ENCODE assay signal across 29 mouse cellular contexts in genomic region chr4:153074590-153074989, GRCm38 (mm10).
"Had no signal": no experiment of that assay in that cellular context is flagged by ENCODE, and none has a peak within 500 bp of the region (broad histone marks: within the 10 kb centered on the region; RNA-seq: fewer than 3 reads in every experiment).

No protein-coding gene starts in this region.

- ATAC-seq: liver, embryonic 12.5 days; liver, postnatal 0 days; lung, postnatal 0 days; midbrain, embryonic 13.5 days; midbrain, embryonic 15.5 days; midbrain, embryonic 16.5 days had no signal

- H3K36me3 ChIP-seq: limb, embryonic 10.5 days; limb, embryonic 12.5 days; limb, embryonic 13.5 days; limb, embryonic 15.5 days; liver, embryonic 12.5 days; liver, embryonic 13.5 days; liver, embryonic 15.5 days; midbrain, embryonic 10.5 days; midbrain, embryonic 12.5 days; midbrain, embryonic 13.5 days; midbrain, embryonic 15.5 days; neural tube, embryonic 12.5 days had no signal

- H3K27ac ChIP-seq: left cerebral cortex, adult 2 months; limb, embryonic 10.5 days; limb, embryonic 12.5 days; limb, embryonic 13.5 days; limb, embryonic 15.5 days; liver, embryonic 12.5 days; liver, embryonic 13.5 days; liver, embryonic 14.5 days; liver, embryonic 15.5 days; macrophage; midbrain, embryonic 10.5 days; midbrain, embryonic 12.5 days; midbrain, embryonic 13.5 days; midbrain, embryonic 15.5 days; neural tube, embryonic 12.5 days had no signal

- DNase-seq: layer of hippocampus, postnatal 36 days; left cerebral cortex, postnatal 4 days; liver; liver, embryonic 13.5 days; liver, postnatal 0 days; lung, adult 18-20 months; lung, adult 2 months; lung, postnatal 36 days; midbrain, embryonic 14.5 days had no signal

- H3K4me1 ChIP-seq: limb, embryonic 10.5 days; limb, embryonic 12.5 days; limb, embryonic 13.5 days; liver, embryonic 12.5 days; liver, embryonic 13.5 days; liver, embryonic 15.5 days; megakaryocyte, embryonic 14.5 days; midbrain, embryonic 12.5 days had no signal

- H3K4me2 ChIP-seq: limb, embryonic 12.5 days; limb, embryonic 13.5 days; limb, embryonic 15.5 days; liver, embryonic 11.5 days; liver, embryonic 12.5 days; liver, embryonic 13.5 days; liver, embryonic 15.5 days; midbrain, embryonic 11.5 days; midbrain, embryonic 12.5 days; midbrain, embryonic 13.5 days; midbrain, embryonic 15.5 days; neural tube, embryonic 12.5 days had no signal

- H3K9ac ChIP-seq: limb, embryonic 12.5 days; limb, embryonic 13.5 days; limb, embryonic 15.5 days; liver, embryonic 12.5 days; liver, embryonic 13.5 days; liver, embryonic 14.5 days; liver, embryonic 15.5 days; liver, postnatal 0 days; midbrain, embryonic 12.5 days; midbrain, embryonic 13.5 days; midbrain, embryonic 15.5 days; neural tube, embryonic 12.5 days had no signal

- H3K9me3 ChIP-seq: limb, embryonic 10.5 days; limb, embryonic 12.5 days; limb, embryonic 13.5 days; limb, embryonic 15.5 days; liver, embryonic 12.5 days; liver, embryonic 15.5 days; midbrain, embryonic 10.5 days; midbrain, embryonic 12.5 days; midbrain, embryonic 13.5 days; midbrain, embryonic 15.5 days; neural tube, embryonic 12.5 days had no signal

- H3K27me3 ChIP-seq: limb, embryonic 13.5 days; limb, embryonic 15.5 days; liver, embryonic 12.5 days; liver, embryonic 13.5 days; liver, embryonic 15.5 days; megakaryocyte, embryonic 14.5 days; midbrain, embryonic 12.5 days; midbrain, embryonic 13.5 days; midbrain, embryonic 15.5 days; neural tube, embryonic 12.5 days had no signal

- H3K4me3 ChIP-seq: left cerebral cortex, adult 2 months; limb, embryonic 10.5 days; limb, embryonic 12.5 days; limb, embryonic 13.5 days; limb, embryonic 15.5 days; liver, embryonic 12.5 days; liver, embryonic 13.5 days; liver, embryonic 15.5 days; megakaryocyte, embryonic 14.5 days; midbrain, embryonic 10.5 days; midbrain, embryonic 12.5 days; midbrain, embryonic 13.5 days; midbrain, embryonic 15.5 days; myocyte; neural tube, embryonic 12.5 days had no signal
